Mouse (Mus musculus) cerebellum, adult 2 months (tissue): ENCODE results near the gene Grk1.

Source experiments
- CTCF ChIP-seq: fragments of 200-500 bp; IDR thresholded peaks from 2 replicates; pipeline ENCODE4 v1.5.1; 2011; ENCODE audit warnings: low read depth, mild to moderate bottlenecking, control low read depth, low read length, moderate library complexity, borderline replicate concordance; ENCODE audit not compliant: insufficient read depth
- POLR2A ChIP-seq: fragments of 200-500 bp; IDR thresholded peaks from 2 replicates; pipeline ENCODE4 v1.6.1; 2011; ENCODE audit warnings: low read length, control low read depth, borderline replicate concordance; ENCODE audit not compliant: insufficient read depth

DNA sequence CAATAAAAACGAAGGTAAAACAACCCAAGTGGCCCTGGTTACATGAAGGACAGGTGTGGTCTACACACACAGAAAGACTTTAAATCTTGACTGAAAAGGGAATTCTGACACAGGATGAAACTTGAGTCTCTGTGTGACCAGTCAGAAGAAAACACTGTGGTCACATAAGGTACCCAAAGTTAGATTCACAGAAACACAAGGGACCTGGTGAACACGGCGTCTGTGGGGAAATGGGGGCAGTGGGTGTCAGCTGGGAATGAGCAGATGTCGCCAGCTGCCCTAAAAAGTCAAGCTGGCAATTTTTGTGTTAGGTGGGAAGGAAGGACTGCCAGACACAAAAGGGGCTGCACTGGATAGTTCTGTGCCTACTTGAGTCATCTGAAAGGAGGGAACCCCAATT lies 21.9 kb upstream of the Grk1 start:
- TF ChIP-seq CTCF: no peak
- no peak for TF ChIP-seq POLR2A
